Mouse (Mus musculus): ENCODE results near the gene Vldlr. TPM values are rescaled to one million over a fixed set of nuclear protein-coding genes. Genes with fewer than 3 reads are reported as not detected.
A peak's percentile ranks its signal among the peaks of the same experiment; 100 is the strongest.

Vldlr gene
- 3.7 and 4.8 TPM in 2 replicates for polyA plus RNA-seq (2016; fragmentation: Nextera tagmentation; extraction: Ambion mirVana)

- Histone ChIP-seq H3K9me3 (no peaks in the 10 kb centered on the region), H3K36me3 (replicated peaks) (no peaks in the 10 kb centered on the region), H3K4me1 (peaks cover 33% of the 10 kb centered on the region), H3K27ac (replicated peaks) (peak within 1 kb of the TSS; percentile 85), H3K27me3 (replicated peaks; ENCODE audit: low read depth, poor library complexity, severe bottlenecking) (peaks cover 54% of the 10 kb centered on the region), H3K4me3 (peak within 1 kb of the TSS; percentile 83)
- DNase-seq (ENCODE audit: low spot score), result no peak
- 3% methylated on average over 11 of the region's 11 CpGs for WGBS
Measured at GRCm38 (mm10) chr19:27216318-27216717, at the start of gene Vldlr. TSS of gene Vldlr (plus strand) at chr19:27216484.

DNA sequence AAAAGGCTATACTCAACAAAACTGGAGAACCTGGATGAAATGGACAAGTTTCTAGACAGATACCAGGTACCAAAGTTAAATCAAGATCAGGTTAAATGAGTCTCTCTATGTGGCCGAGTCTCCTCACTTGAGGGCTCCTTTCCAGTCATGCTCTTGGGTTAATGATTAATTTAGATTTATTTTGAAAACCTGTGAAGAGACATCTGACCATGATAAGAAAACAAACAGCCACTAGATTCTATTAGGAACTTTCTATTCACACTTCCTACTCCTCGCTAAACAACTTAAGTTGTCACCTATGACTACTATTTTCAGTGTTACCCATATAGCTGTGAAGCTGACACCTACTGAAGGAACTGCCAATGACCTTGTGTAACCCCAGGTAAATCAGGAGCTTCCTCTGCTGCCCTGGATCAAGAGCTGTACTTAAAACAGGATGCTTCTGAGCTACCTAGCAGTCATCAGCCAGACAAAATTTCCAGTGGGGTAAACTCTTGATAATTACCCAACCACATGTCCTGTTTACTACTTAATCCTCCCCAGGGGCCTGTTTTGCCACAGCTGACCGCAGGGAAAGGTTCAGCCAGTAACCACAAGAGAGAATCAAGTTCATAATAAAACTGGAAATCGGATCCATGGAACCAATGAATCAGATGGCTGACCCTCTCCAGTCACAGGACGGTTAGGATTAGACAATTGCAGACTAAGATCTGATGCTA lies 48.5 kb upstream of the Vldlr start:
- Histone ChIP-seq H3K36me3 (replicated peaks) (no peaks in the 10 kb centered on the region), H3K27me3 (replicated peaks; ENCODE audit: low read depth, poor library complexity, severe bottlenecking) (no peaks in the 10 kb centered on the region), H3K4me3 (no peak overlapping the region), H3K27ac (replicated peaks) (no peak overlapping the region), H3K4me1 (peaks cover 4% of the 10 kb centered on the region; the same call in 1 of the 2 replicates), H3K9me3 (no peaks in the 10 kb centered on the region)
- WGBS, result 70% methylated on average over 5 of the region's 5 CpGs
- no peak for DNase-seq (ENCODE audit: low spot score)

GRCm38 (mm10) chr19:27173836-27174235 lies 42.4 kb upstream of the Vldlr start:
- Histone ChIP-seq H3K36me3 (replicated peaks) (no peaks in the 10 kb centered on the region), H3K9me3 (no peaks in the 10 kb centered on the region), H3K27me3 (replicated peaks; ENCODE audit: low read depth, poor library complexity, severe bottlenecking) (no peaks in the 10 kb centered on the region), H3K27ac (replicated peaks) (no peak overlapping the region), H3K4me1 (no peaks in the 10 kb centered on the region), H3K4me3 (no peak overlapping the region)
- DNase-seq (ENCODE audit: low spot score), result no peak
- WGBS, result 80% methylated on average over 2 of the region's 2 CpGs

- no peaks in the 10 kb centered on the region for H3K27me3 ChIP-seq (replicated peaks; ENCODE audit: low read depth, poor library complexity, severe bottlenecking)
- DNase-seq (ENCODE audit: low spot score), result no peak
- no peaks in the 10 kb centered on the region for H3K9me3 ChIP-seq
- WGBS, result 81% methylated on average over 1 of the region's 1 CpGs
- no peak overlapping the region for H3K27ac ChIP-seq (replicated peaks)
- no peaks in the 10 kb centered on the region for H3K4me1 ChIP-seq
- H3K4me3 ChIP-seq, result no peak overlapping the region
- no peaks in the 10 kb centered on the region for H3K36me3 ChIP-seq (replicated peaks)
Measured at GRCm38 (mm10) chr19:27175617-27176016, 40.7 kb upstream of the Vldlr start.

DNA sequence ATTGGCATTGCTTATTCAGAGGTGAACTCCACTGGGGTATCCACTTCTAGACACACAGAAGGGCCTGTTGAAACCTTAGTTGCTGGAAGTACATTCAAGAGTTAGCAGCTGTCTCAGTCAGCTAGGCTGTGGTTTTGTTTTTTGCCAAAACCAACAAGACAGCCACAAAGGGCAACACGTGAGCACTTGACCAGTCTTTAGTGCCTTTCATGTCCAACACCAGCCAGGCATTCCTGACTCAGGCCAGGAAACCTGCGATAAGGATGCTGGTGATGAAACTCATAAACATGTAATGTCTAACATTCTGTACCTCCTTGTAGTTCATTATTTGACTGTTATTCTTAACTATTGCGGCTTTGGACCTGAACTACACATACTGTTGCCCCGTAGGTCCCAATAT lies 39.7 kb upstream of the Vldlr start:
- Histone ChIP-seq H3K4me3 (no peak overlapping the region), H3K27me3 (replicated peaks; ENCODE audit: low read depth, poor library complexity, severe bottlenecking) (no peaks in the 10 kb centered on the region), H3K27ac (replicated peaks) (no peak overlapping the region), H3K36me3 (replicated peaks) (no peaks in the 10 kb centered on the region), H3K9me3 (no peaks in the 10 kb centered on the region), H3K4me1 (no peaks in the 10 kb centered on the region)
- WGBS, result 93% methylated on average over 4 of the region's 4 CpGs
- no peak for DNase-seq (ENCODE audit: low spot score)

DNA sequence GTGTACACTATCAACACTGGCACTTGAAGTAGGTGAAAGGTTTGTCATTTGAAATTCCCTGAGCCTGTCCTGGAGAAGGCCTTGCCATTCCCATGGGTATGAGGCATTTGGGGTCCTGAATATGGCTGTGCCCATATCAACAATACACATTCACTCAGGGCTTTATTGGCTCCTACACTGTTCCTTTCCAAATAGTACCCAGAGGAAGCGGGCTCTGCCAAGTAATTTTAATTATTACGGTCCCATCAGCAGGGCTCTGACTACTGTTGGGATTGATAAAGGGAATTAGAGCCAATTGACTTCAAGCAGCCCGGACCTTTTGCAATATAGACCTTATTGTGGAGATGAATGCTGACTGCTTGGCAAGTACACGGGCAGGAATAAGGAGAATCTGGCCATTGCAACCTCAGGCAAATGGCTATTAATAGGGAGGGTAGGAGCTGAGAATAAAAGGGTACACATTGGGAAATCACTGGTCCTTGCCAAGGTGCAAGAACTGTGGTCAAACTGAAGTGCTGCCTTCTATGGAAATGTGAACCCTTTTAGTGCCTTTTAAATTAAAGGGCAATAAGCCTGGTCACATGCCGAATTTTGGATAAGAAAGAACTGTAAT lies 38.0 kb upstream of the Vldlr start:
- H3K4me1 ChIP-seq, result no peaks in the 10 kb centered on the region
- H3K4me3 ChIP-seq, result no peak overlapping the region
- 89% methylated on average over 5 of the region's 5 CpGs for WGBS
- no peaks in the 10 kb centered on the region for H3K36me3 ChIP-seq (replicated peaks)
- no peak for DNase-seq (ENCODE audit: low spot score)
- H3K9me3 ChIP-seq, result no peaks in the 10 kb centered on the region
- no peaks in the 10 kb centered on the region for H3K27me3 ChIP-seq (replicated peaks; ENCODE audit: low read depth, poor library complexity, severe bottlenecking)
- no peak overlapping the region for H3K27ac ChIP-seq (replicated peaks)

DNA sequence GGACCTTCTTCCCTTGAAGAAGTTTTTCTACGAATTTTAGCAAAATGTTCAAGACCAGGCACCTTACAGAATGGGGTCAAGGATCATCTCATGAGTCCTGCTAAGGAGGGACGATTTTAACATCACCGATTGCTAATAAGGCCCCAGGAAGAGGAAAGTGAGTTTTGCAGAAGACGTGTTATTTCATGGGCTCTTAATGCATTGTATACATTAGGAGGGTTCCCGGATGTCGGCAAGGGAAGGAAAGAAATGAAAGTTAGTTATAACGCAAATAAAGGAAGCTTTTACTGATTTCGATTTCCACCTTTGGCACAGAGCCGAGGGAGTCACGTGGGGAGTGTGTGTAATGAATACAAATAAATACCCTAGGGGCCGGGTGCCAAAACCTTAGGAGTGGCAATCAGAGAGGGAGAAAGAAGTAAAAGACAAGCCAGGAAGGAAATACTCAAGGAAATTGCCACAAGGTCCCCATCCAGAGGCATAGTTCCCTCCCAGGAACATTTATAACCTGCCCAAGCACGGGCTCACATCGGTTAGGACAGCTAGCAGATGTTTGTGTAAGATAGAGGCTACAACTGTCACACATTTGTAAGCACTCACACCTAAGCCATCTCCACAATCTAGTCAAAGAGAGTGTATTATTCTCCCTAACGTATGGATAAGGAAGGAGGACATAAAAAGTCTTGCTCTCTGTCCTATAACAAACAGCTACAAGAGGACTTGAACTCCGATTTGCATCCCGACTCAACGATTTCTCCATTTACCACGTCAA lies 35.7 kb upstream of the Vldlr start:
- DNase-seq (ENCODE audit: low spot score), result no peak
- Histone ChIP-seq H3K9me3 (no peaks in the 10 kb centered on the region), H3K27ac (replicated peaks) (no peak overlapping the region), H3K36me3 (replicated peaks) (no peaks in the 10 kb centered on the region), H3K4me1 (no peaks in the 10 kb centered on the region), H3K4me3 (no peak overlapping the region), H3K27me3 (replicated peaks; ENCODE audit: low read depth, poor library complexity, severe bottlenecking) (no peaks in the 10 kb centered on the region)
- 84% methylated on average over 18 of the region's 18 CpGs for WGBS

GRCm38 (mm10) chr19:27183511-27183910 lies 32.8 kb upstream of the Vldlr start:
- DNase-seq (ENCODE audit: low spot score), result no peak
- 90% methylated on average over 7 of the region's 7 CpGs for WGBS
- Histone ChIP-seq H3K4me1 (no peaks in the 10 kb centered on the region), H3K9me3 (no peaks in the 10 kb centered on the region), H3K27me3 (replicated peaks; ENCODE audit: low read depth, poor library complexity, severe bottlenecking) (no peaks in the 10 kb centered on the region), H3K4me3 (no peak overlapping the region), H3K27ac (replicated peaks) (no peak overlapping the region), H3K36me3 (replicated peaks) (no peaks in the 10 kb centered on the region)

DNA sequence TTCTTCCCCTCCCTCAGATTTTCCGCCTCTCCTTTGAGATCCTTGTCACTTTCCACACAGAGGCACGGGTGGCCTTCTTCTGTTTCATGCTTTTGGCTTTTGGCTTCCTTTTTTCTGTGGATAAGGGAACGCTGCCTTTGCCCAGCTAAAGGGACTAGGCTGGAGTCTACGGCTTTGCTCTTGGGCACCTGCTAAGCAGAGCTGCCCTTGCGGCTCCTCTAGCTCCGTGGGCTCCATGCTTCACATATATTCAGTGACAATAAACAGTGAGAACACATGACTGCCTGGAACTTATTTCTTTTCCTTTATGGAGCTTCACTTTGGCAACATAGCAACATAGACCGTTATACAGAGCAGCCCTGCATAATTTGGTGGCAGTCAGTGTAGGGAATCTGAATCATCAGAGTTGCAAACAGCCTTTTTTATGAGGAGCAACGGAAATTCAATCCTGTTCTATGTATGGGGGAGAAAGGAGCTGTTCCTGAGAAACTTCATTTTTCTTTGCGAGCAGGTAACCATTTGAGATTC lies 12.5 kb upstream of the Vldlr start:
- WGBS, result 85% methylated on average over 9 of the region's 9 CpGs
- H3K36me3 ChIP-seq (replicated peaks), result no peaks in the 10 kb centered on the region
- no peak for DNase-seq (ENCODE audit: low spot score)
- no peaks in the 10 kb centered on the region for H3K27me3 ChIP-seq (replicated peaks; ENCODE audit: low read depth, poor library complexity, severe bottlenecking)
- no peaks in the 10 kb centered on the region for H3K9me3 ChIP-seq
- H3K4me1 ChIP-seq, result no peaks in the 10 kb centered on the region
- no peak overlapping the region for H3K4me3 ChIP-seq
- no peak overlapping the region for H3K27ac ChIP-seq (replicated peaks)

GRCm38 (mm10) chr19:27210991-27211390 lies 5.3 kb upstream of the Vldlr start:
- Histone ChIP-seq H3K27me3 (replicated peaks; ENCODE audit: low read depth, poor library complexity, severe bottlenecking) (peaks cover 26% of the 10 kb centered on the region), H3K36me3 (replicated peaks) (no peaks in the 10 kb centered on the region), H3K9me3 (no peaks in the 10 kb centered on the region), H3K4me1 (no peaks in the 10 kb centered on the region; the same call in 1 of the 2 replicates), H3K4me3 (no peak overlapping the region), H3K27ac (replicated peaks) (no peak overlapping the region)
- no peak for DNase-seq (ENCODE audit: low spot score)
- WGBS, result 73% methylated on average over 2 of the region's 2 CpGs

DNA sequence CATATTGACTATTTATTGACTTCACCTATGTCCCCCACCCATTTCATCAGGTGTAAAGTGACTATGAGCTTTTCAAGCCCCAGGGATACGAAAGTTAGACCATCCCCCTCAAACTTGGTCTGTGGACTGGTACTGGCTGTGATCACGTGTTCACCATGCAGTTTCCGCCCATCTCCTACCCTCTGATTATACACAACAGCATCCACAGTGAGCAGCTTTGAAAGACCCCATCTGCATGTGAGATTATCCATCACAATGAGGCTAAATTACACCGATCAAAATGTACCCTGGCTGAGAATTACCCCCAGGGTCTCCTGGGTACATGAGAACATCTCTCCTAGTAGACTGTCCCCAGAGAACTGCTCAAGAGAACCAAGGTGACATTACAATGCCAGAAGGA lies 688 bp upstream of the Vldlr start:
- no peak for DNase-seq (ENCODE audit: low spot score)
- Histone ChIP-seq H3K36me3 (replicated peaks) (no peaks in the 10 kb centered on the region), H3K4me1 (peaks cover 33% of the 10 kb centered on the region), H3K27me3 (replicated peaks; ENCODE audit: low read depth, poor library complexity, severe bottlenecking) (peaks cover 54% of the 10 kb centered on the region), H3K4me3 (no peak overlapping the region), H3K9me3 (no peaks in the 10 kb centered on the region), H3K27ac (replicated peaks) (no peak overlapping the region)
- 63% methylated on average over 4 of the region's 4 CpGs for WGBS

GRCm38 (mm10) chr19:27216767-27217403 lies 601 bp downstream of the Vldlr start:
- Histone ChIP-seq H3K4me1 (peaks cover 33% of the 10 kb centered on the region), H3K9me3 (no peaks in the 10 kb centered on the region), H3K27me3 (replicated peaks; ENCODE audit: low read depth, poor library complexity, severe bottlenecking) (peaks cover 54% of the 10 kb centered on the region), H3K4me3 (peak overlapping the region; percentile 83), H3K27ac (replicated peaks) (peak overlapping the region; percentile 85), H3K36me3 (replicated peaks) (no peaks in the 10 kb centered on the region)
- peak; percentile 85 for DNase-seq (ENCODE audit: low spot score)
- WGBS, result under 1% methylated on average over 62 of the region's 62 CpGs
